Mouse (Mus musculus) G1E (cell line): ENCODE measurements around the gene Ccdc185.

Source experiments
- CTCF ChIP-seq: IDR thresholded peaks from 2 replicates; pipeline ENCODE4 v1.5.1; 2012; ENCODE audit warnings: low read depth, low read length, inconsistent platforms, mixed read lengths
- GATA1 ChIP-seq: IDR thresholded peaks from 2 replicates; pipeline ENCODE4 v1.6.1; 2012; ENCODE audit warnings: borderline replicate concordance, low read length, inconsistent platforms, mixed read lengths
- GATA2 ChIP-seq: IDR thresholded peaks from 2 replicates; pipeline ENCODE4 v1.6.1; 2012; ENCODE audit warnings: low read depth, low read length, inconsistent platforms, borderline replicate concordance
- POLR2AphosphoS5 ChIP-seq: IDR thresholded peaks from 2 replicates; pipeline ENCODE4 v1.6.1; 2012; ENCODE audit warnings: low read depth, low read length, inconsistent platforms; ENCODE audit not compliant: insufficient replicate concordance
- TAL1 ChIP-seq: conservative IDR thresholded peaks from 2 replicates; pipeline ENCODE4 v1.6.1; 2012; ENCODE audit warnings: low read depth, low read length, inconsistent platforms, mixed read lengths

DNA sequence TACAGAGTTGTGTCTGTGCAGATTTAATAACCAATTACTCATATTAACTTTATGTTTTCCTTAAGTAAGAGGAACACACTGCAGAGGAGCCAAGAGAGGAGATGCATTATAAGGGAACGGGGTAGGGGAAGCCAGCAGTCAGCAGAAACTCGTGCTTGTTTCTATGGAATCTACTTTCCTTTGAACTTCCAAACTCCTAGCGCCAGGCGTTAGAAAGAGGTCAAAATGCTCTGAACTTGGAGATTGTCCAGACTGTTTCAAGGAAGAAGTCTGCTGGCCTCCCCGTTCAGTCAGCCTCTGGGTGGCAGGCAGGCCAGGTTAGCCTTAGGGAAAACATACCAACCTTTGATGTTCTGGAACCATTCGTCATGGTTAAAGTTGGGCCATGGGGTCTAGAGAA lies 39.9 kb upstream of the Ccdc185 start:
- TF ChIP-seq GATA1 (no peak), CTCF (no peak), POLR2AphosphoS5 (no peak), GATA2 (no peak), TAL1 (no peak)
